Mouse (Mus musculus) olfactory bulb, adult 2 months (tissue): ENCODE measurements around the gene Dusp13.

Source experiments
- CTCF ChIP-seq: fragments of 200-500 bp; IDR thresholded peaks from 2 replicates; pipeline ENCODE4 v1.5.1; 2012; ENCODE audit warnings: low read depth, mild to moderate bottlenecking, low read length, moderate library complexity; ENCODE audit not compliant: insufficient read depth
- POLR2A ChIP-seq: fragments of 200-500 bp; IDR thresholded peaks from 2 replicates; pipeline ENCODE4 v1.6.1; 2012; ENCODE audit warnings: mild to moderate bottlenecking, low read depth, low read length, moderate library complexity; ENCODE audit not compliant: insufficient read depth

- TF ChIP-seq CTCF (no peak), POLR2A (no peak)
Observed at GRCm38 (mm10) chr14:21787374-21787773, 36.4 kb upstream of the Dusp13 start.
